In genomic region chr10:22817561-22817960, GRCm38 (mm10) we compare ENCODE assay signal across 10 mouse cellular contexts. TPM values are rescaled to one million over a fixed set of nuclear protein-coding genes. Genes with fewer than 3 reads are reported as not detected.
A peak's percentile ranks its signal among the peaks of the same experiment; 100 is the strongest.
DNase-seq lines count a peak whose midpoint lies in the region; ATAC-seq lines count a peak whose summit lies in the region.
"Had no signal": no experiment of that assay in that cellular context is flagged by ENCODE, and none has a peak within 500 bp of the region (broad histone marks: within the 10 kb centered on the region; RNA-seq: fewer than 3 reads in every experiment).

No protein-coding gene starts in this region.

- H3K27me3 ChIP-seq in lung, embryonic 15.5 days = peaks cover 43% of the 10 kb centered on the region
- peaks cover 74% of the 10 kb centered on the region for H3K27me3 ChIP-seq in heart, embryonic 15.5 days
- peaks cover 66% of the 10 kb centered on the region for H3K27me3 ChIP-seq in neural tube, embryonic 14.5 days (ENCODE audit: control insufficient read depth, insufficient read depth, low read length)

- no peak for ATAC-seq in lung, embryonic 15.5 days (ENCODE audit: borderline replicate concordance, extremely low read depth, low FRiP score, low TSS enrichment)
- ATAC-seq in heart, embryonic 15.5 days (replicated peaks; ENCODE audit: insufficient number of reproducible peaks, insufficient read depth, low FRiP score, low read depth) = no peak
- peak; percentile 16; the same call in 1 of the 2 replicates for ATAC-seq in neural tube, embryonic 14.5 days (ENCODE audit: low read depth)

- no peaks in the 10 kb centered on the region for H3K36me3 ChIP-seq in lung, embryonic 15.5 days
- H3K36me3 ChIP-seq in heart, embryonic 15.5 days = no peaks in the 10 kb centered on the region
- no peaks in the 10 kb centered on the region for H3K36me3 ChIP-seq in neural tube, embryonic 14.5 days (ENCODE audit: control insufficient read depth, insufficient read depth, low read length)

- H3K4me1 ChIP-seq in lung, embryonic 15.5 days = peaks cover 27% of the 10 kb centered on the region
- H3K4me1 ChIP-seq in heart, embryonic 15.5 days (replicated peaks) = peaks cover 28% of the 10 kb centered on the region
- H3K4me1 ChIP-seq in neural tube, embryonic 14.5 days (ENCODE audit: control insufficient read depth, insufficient read depth, low read length) = no peaks in the 10 kb centered on the region

- H3K4me3 ChIP-seq in lung, embryonic 15.5 days = peak overlapping the region; percentile 60
- H3K4me3 ChIP-seq in heart, embryonic 15.5 days = peak overlapping the region; percentile 37
- no peak overlapping the region for H3K4me3 ChIP-seq in neural tube, embryonic 14.5 days (ENCODE audit: low read depth, low read length)

- no peak for DNase-seq in lung, adult 18-20 months
- peak; percentile 33 for DNase-seq in kidney, postnatal 14 days
- no peak for DNase-seq in layer of hippocampus, postnatal 10 days (ENCODE audit: low spot score in 2 of 2)
- DNase-seq in spleen, postnatal 10 days (ENCODE audit: low spot score in 2 of 2) = no peak
- no peak for DNase-seq in right cerebral cortex, postnatal 14 days
- DNase-seq: left cerebral cortex, postnatal 4 days had no signal

- peak overlapping the region; percentile 42 for H3K4me2 ChIP-seq in lung, embryonic 15.5 days
- H3K4me2 ChIP-seq in heart, embryonic 15.5 days = peak overlapping the region; percentile 25; the same call in 1 of the 2 replicates
- no peak overlapping the region for H3K4me2 ChIP-seq in neural tube, embryonic 14.5 days (ENCODE audit: low read depth, low read length)

- 5% methylated on average over 18 of the region's 18 CpGs for WGBS in lung, embryonic 15.5 days
- 5% methylated on average over 18 of the region's 18 CpGs for WGBS in heart, embryonic 15.5 days
- under 1% methylated on average over 18 of the region's 18 CpGs for WGBS in neural tube, embryonic 14.5 days

- H3K9me3 ChIP-seq in lung, embryonic 15.5 days = no peaks in the 10 kb centered on the region
- no peaks in the 10 kb centered on the region for H3K9me3 ChIP-seq in heart, embryonic 15.5 days (replicated peaks)
- H3K9me3 ChIP-seq in neural tube, embryonic 14.5 days (ENCODE audit: control insufficient read depth, low read length) = no peaks in the 10 kb centered on the region

- H3K27ac ChIP-seq in lung, embryonic 15.5 days = peak overlapping the region; percentile 87
- peak overlapping the region; percentile 43 for H3K27ac ChIP-seq in heart, embryonic 15.5 days
- no peak overlapping the region for H3K27ac ChIP-seq in neural tube, embryonic 14.5 days (ENCODE audit: low read depth, low read length)

- H3K9ac ChIP-seq in lung, embryonic 15.5 days = peak overlapping the region; percentile 59
- H3K9ac ChIP-seq in heart, embryonic 15.5 days = no peak overlapping the region; the same call in 1 of the 2 replicates
- H3K9ac ChIP-seq in neural tube, embryonic 14.5 days (replicated peaks; ENCODE audit: low read depth, low read length) = no peak overlapping the region

RNA-seq across cellular contexts. Expression of gene Tcf21, which starts 2.4 kb away (rescaled TPM):
- 279 and 296 TPM in 2 replicates for polyA plus RNA-seq in lung, embryonic 15.5 days (2015; fragmentation: Nextera tagmentation; extraction: Ambion mirVana)
- polyA plus RNA-seq in heart, embryonic 15.5 days (2015; fragmentation: Nextera tagmentation; extraction: Ambion mirVana) = 57.9 and 59.4 TPM in 2 replicates
- polyA plus RNA-seq in neural tube, embryonic 14.5 days (2014; fragmentation: Nextera tagmentation; extraction: Ambion mirVana) = not detected in 2 replicates
- total RNA-seq in layer of hippocampus, postnatal 10 days (2021) = not detected
- total RNA-seq: ES-E14; left cerebral cortex, postnatal 4 days had no signal

Comparison
In these comparisons a context has a peak if more than half of its experiments do, and no peak if none do; other contexts are left out.
1. RNA of gene Tcf21, which starts 2.4 kb away (polyA plus RNA-seq): 279 to 296 TPM in lung, embryonic 15.5 days and 57.9 to 59.4 TPM in heart, embryonic 15.5 days; not detected in neural tube, embryonic 14.5 days; every median in the first group is over 10 times any median in the second.